Mouse (Mus musculus) MEL (cell line): Measurements from ENCODE around the gene Efcab2. TPM values are rescaled to one million over a fixed set of nuclear protein-coding genes. Genes with fewer than 3 reads are reported as not detected.

Experiments used
- DNase-seq: peaks from one replicate; pipeline ENCODE4 v3.0.0; 2011; ENCODE audit warnings: low read depth, low spot score
- H3K27ac ChIP-seq: 2 replicates; pipeline ENCODE4 v1.5.1; 2012; ENCODE audit warnings: low read depth, mild to moderate bottlenecking, control low read depth, low read length, moderate library complexity; ENCODE audit not compliant: control insufficient read depth
- H3K27me3 ChIP-seq, 2 experiments: fragments of 150-350 bp in 1 of 2; sonication (generic) in 1 of 2; 2 replicates each; pipeline ENCODE4 v1.6.1; 2012; ENCODE audit warnings: low read length in 2 of 2, mild to moderate bottlenecking in 2 of 2, improper control_type of control experiment in 1 of 2, moderate library complexity in 1 of 2; ENCODE audit not compliant: insufficient read depth in 2 of 2, control insufficient read depth in 1 of 2
- H3K36me3 ChIP-seq, 2 experiments: 2 replicates each; pipeline ENCODE4 v1.6.1; 2012 to 2014; ENCODE audit warnings: low read length in 2 of 2, improper control_type of control experiment in 1 of 2, inconsistent platforms in 1 of 2, mild to moderate bottlenecking in 1 of 2; ENCODE audit not compliant: insufficient read depth in 2 of 2, control insufficient read depth in 1 of 2
- H3K4me1 ChIP-seq, 2 experiments: fragments of 150-350 bp in 1 of 2; sonication (generic) in 1 of 2; 2 replicates each; pipeline ENCODE4 v1.6.1; 2012; ENCODE audit warnings: low read length in 2 of 2, improper control_type of control experiment in 1 of 2, mild to moderate bottlenecking in 1 of 2; ENCODE audit not compliant: insufficient read depth in 2 of 2, control insufficient read depth in 1 of 2
- H3K4me3 ChIP-seq, 2 experiments: fragments of 150-350 bp in 1 of 2; sonication (generic) in 1 of 2; 2 replicates each; pipeline ENCODE4 v1.5.1; 2012; ENCODE audit warnings: low read depth in 2 of 2, low read length in 2 of 2, mild to moderate bottlenecking in 2 of 2, moderate library complexity in 2 of 2, control low read depth in 1 of 2, improper control_type of control experiment in 1 of 2; ENCODE audit not compliant: control insufficient read depth in 1 of 2, insufficient read depth in 1 of 2
- H3K79me2 ChIP-seq: 2 replicates; pipeline ENCODE4 v1.6.1; 2012; ENCODE audit warnings: mild to moderate bottlenecking, low read length, moderate library complexity; ENCODE audit not compliant: control insufficient read depth, poor library complexity, insufficient read depth
- H3K9ac ChIP-seq: 2 replicates; pipeline ENCODE4 v1.6.1; 2012; ENCODE audit warnings: low read depth, mild to moderate bottlenecking, control low read depth, low read length, moderate library complexity; ENCODE audit not compliant: control insufficient read depth, poor library complexity, severe bottlenecking
- H3K9me3 ChIP-seq: fragments of 150-350 bp; sonication (generic); replicated peaks from 2 replicates; pipeline ENCODE4 v1.6.1; 2012; ENCODE audit warnings: mild to moderate bottlenecking, low read length, improper control_type of control experiment, moderate library complexity; ENCODE audit not compliant: insufficient read depth
- CHD1 ChIP-seq: IDR thresholded peaks from 2 replicates; pipeline ENCODE4 v1.6.1; 2012; ENCODE audit warnings: low read depth, mild to moderate bottlenecking, inconsistent platforms, low read length, improper control_type of control experiment
- CTCF ChIP-seq, 3 experiments: IDR thresholded peaks in 2 of 3; conservative IDR thresholded peaks in 1 of 3; 2 replicates each; pipeline ENCODE4 v1.5.1; 2011 to 2012; ENCODE audit warnings: low read length in 3 of 3, low read depth in 2 of 3, mild to moderate bottlenecking in 2 of 3, improper control_type of control experiment in 1 of 3, inconsistent platforms in 1 of 3, mixed read lengths in 1 of 3, moderate library complexity in 1 of 3; ENCODE audit not compliant: control insufficient read depth in 1 of 3, insufficient read depth in 1 of 3, poor library complexity in 1 of 3, severe bottlenecking in 1 of 3
- KAT2A ChIP-seq: conservative IDR thresholded peaks from 2 replicates; pipeline ENCODE4 v1.6.1; 2012; ENCODE audit warnings: low read depth, low read length, improper control_type of control experiment, inconsistent platforms
- MAFK ChIP-seq: IDR thresholded peaks from 2 replicates; pipeline ENCODE4 v1.6.1; 2011; ENCODE audit warnings: low read depth, mild to moderate bottlenecking, low read length, improper control_type of control experiment, borderline replicate concordance
- MAZ ChIP-seq: IDR thresholded peaks from 2 replicates; pipeline ENCODE4 v1.6.1; 2012; ENCODE audit warnings: low read depth, mild to moderate bottlenecking, inconsistent platforms, low read length, improper control_type of control experiment
- POLR2AphosphoS5 ChIP-seq: IDR thresholded peaks from 2 replicates; pipeline ENCODE4 v1.6.1; 2012; ENCODE audit warnings: low read depth, borderline replicate concordance, mild to moderate bottlenecking, inconsistent platforms, low read length, moderate library complexity, mixed read lengths
- SIN3A ChIP-seq: IDR thresholded peaks from 2 replicates; pipeline ENCODE4 v1.6.1; 2012; ENCODE audit warnings: low read length, improper control_type of control experiment, inconsistent platforms
- ZKSCAN1 ChIP-seq: IDR thresholded peaks from 2 replicates; pipeline ENCODE4 v1.6.1; 2012; ENCODE audit warnings: low read depth, mild to moderate bottlenecking, inconsistent platforms, low read length, improper control_type of control experiment, moderate library complexity
- ZMIZ1 ChIP-seq: IDR thresholded peaks from 2 replicates; pipeline ENCODE4 v1.6.1; 2012; ENCODE audit warnings: low read depth, mild to moderate bottlenecking, inconsistent platforms, low read length, improper control_type of control experiment, moderate library complexity
- polyA plus RNA-seq, 2 experiments: library from polyadenylated mRNA; stranded (reverse) in 1 of 2; unstranded in 1 of 2; fragments of >175 nt in 1 of 2; fragments of >200 nt in 1 of 2; gene quantifications; 2 replicates each; pipeline versions ENCODE4 v1.2.1 to v1.2.4; 2012; ENCODE audit warnings: low replicate concordance in 2 of 2, low read depth in 1 of 2; ENCODE audit not compliant: insufficient read length in 2 of 2, insufficient read depth in 1 of 2, missing spikeins in 1 of 2
- total RNA-seq: library from RNA; depleted of rRNA; stranded (reverse); fragments of 300-350 nt; gene quantifications from 2 replicates; pipeline ENCODE4 v1.2.3, GENCODE M21; 2012

The Efcab2 gene
- total and polyA plus RNA-seq, 3 experiments = 0.85 to 3.2 TPM; not detected in 1

DNA sequence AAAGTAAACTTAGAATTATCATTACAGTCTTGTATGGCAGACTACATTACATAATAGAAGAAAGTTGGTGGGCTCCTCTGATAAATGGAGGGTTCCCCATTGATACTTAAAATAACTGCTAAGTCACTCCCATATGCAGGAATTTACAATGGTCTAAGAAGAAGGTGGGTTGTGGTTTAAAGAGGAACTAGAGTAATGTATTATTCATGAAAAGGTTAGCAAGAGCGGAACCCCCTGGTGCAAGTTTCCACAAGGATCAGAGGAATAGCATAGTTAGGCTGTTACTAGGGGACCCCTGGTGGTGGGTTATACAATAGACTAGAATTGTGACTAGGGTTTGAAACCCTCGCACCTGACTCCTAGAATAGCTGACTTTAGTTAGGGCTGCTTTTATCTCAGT is 45.2 kb upstream of the Efcab2 start:
- DNase-seq = peak; percentile 27
- Histone ChIP-seq H3K27me3 (no peaks in the 10 kb centered on the region), H3K4me1 (peaks cover 0 to 3% of the 10 kb centered on the region in 2 experiments; a peak in 1 of 4 replicates), H3K27ac (no peak overlapping the region), H3K9ac (no peak overlapping the region), H3K9me3 (no peaks in the 10 kb centered on the region), H3K36me3 (no peaks in the 10 kb centered on the region), H3K4me3 (no peak overlapping the region), H3K79me2 (no peaks in the 10 kb centered on the region)
- TF ChIP-seq ZKSCAN1 (no peak), ZMIZ1 (no peak), KAT2A (no peak), SIN3A (no peak), CHD1 (no peak), POLR2AphosphoS5 (no peak), CTCF (IDR thresholded peaks at IDR 0.05 in 2 of 3, conservative IDR thresholded peaks at IDR 0.05 in 1 of 3; ENCODE audit: control insufficient read depth in 1 of 3, insufficient read depth in 1 of 3, low read depth in 2 of 3, low read length in 3 of 3, poor library complexity in 1 of 3, severe bottlenecking in 1 of 3) (peak in 2 of 3 experiments; percentile 5 to 20; a peak in 1 of 6 replicates)

DNA sequence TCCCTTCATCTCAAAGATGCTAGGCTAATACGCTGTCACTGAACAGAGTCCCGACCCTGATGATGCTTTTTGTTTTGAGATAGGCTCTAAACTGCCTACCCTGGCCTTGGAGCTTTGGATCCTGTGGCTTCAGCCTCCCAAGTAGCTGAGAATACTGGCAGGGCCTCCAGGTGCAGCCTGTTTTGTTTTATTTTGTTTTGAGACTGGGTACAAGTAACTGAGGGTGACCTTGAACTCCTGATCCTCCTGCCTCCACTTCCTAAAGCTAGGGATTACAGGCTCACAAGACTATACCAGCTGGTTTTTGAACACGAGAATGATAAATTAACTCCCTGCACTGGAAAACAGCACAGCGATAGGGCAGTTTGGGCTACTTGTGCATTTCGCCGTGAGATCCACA is 40.7 kb upstream of the Efcab2 start:
- Histone ChIP-seq H3K4me1 (peaks cover 3 to 15% of the 10 kb centered on the region in 2 experiments), H3K9me3 (no peaks in the 10 kb centered on the region), H3K36me3 (peaks cover 0 to 8% of the 10 kb centered on the region in 2 experiments; a peak in 2 of 4 replicates), H3K27me3 (no peaks in the 10 kb centered on the region), H3K9ac (no peak overlapping the region), H3K4me3 (no peak overlapping the region), H3K79me2 (peaks cover 4% of the 10 kb centered on the region; the same call in 1 of the 2 replicates), H3K27ac (no peak overlapping the region)
- no peak for DNase-seq
- TF ChIP-seq MAFK = no peak

DNA sequence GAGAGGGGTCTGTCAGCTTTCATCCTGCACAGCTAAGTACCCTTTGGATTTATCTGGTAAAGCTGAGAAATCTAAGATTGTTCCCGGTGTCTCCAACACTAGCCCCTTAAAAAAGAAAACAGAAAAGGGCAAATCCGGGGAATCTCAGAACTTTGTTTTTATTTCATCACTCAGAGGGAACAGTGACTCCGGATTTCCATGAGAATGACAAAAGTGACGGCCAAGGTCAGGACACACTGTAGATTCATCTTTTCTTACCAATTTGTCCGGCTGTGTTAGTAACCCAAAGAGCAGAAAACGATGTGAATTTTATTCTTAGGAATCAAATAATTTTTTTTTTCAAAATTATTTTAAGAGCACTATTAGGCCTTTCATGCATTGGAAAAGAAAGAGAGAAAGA is 37.8 kb upstream of the Efcab2 start:
- Histone ChIP-seq H3K27ac (no peak overlapping the region), H3K27me3 (no peaks in the 10 kb centered on the region), H3K4me3 (peak overlapping the region; percentile 65; a peak in 2 of 4 replicates), H3K4me1 (peaks cover 3 to 14% of the 10 kb centered on the region in 2 experiments), H3K9ac (peak overlapping the region; percentile 83), H3K79me2 (peaks cover 4% of the 10 kb centered on the region; the same call in 1 of the 2 replicates), H3K9me3 (no peaks in the 10 kb centered on the region), H3K36me3 (peaks cover 0 to 8% of the 10 kb centered on the region in 2 experiments; a peak in 2 of 4 replicates)
- TF ChIP-seq MAZ (no peak), ZKSCAN1 (no peak)
- no peak for DNase-seq
